Mouse (Mus musculus) MEL (cell line): ENCODE measurements at regions not wholly inside any gene's neighbourhood (a gene's known extent, or its start where the extent isn't known, plus 50 kb on each side); places are given as distances from the start of the nearest gene placed in this dataset.

Experiments
- CHD1 ChIP-seq: IDR thresholded peaks from 2 replicates; pipeline ENCODE4 v1.6.1; 2012; ENCODE audit warnings: low read depth, mild to moderate bottlenecking, inconsistent platforms, low read length, improper control_type of control experiment
- EP300 ChIP-seq, 2 experiments: IDR thresholded peaks; 2 replicates each; pipeline ENCODE4 v1.6.1; 2011; ENCODE audit warnings: improper control_type of control experiment in 2 of 2, low read length in 2 of 2, low read depth in 1 of 2, mild to moderate bottlenecking in 1 of 2
- POLR2A ChIP-seq, 2 experiments: IDR thresholded peaks; 2 replicates each; pipeline ENCODE4 v1.6.1; 2011 to 2012; ENCODE audit warnings: low read length in 2 of 2, mild to moderate bottlenecking in 2 of 2, control low read depth in 1 of 2, improper control_type of control experiment in 1 of 2, low read depth in 1 of 2, moderate library complexity in 1 of 2; ENCODE audit not compliant: control insufficient read depth in 1 of 2, insufficient read depth in 1 of 2, poor library complexity in 1 of 2

DNA sequence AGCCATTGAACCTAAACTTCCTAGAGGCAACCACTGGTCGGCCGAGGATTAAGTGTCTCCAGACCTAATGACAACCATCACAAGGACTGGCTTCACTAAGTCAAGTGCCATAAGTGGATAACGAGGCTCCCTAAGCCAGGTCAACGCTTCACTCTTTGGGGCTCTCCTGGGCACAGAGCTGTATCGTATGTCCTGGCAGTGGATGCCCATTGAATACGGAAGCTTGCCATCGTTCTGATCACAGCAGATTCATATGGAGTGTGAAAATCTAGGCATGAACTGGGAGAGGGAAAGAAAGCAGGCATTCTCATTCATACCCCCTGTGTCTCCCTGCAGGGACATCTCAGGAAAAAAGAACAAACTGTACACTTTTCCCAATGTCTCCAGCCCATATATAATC lies 68.3 kb downstream of the Tmem100 start:
- TF ChIP-seq EP300 (IDR thresholded peaks at IDR 0.05; ENCODE audit: low read depth in 1 of 2, low read length in 2 of 2) (no peak), CHD1 (no peak), POLR2A (IDR thresholded peaks at IDR 0.05; ENCODE audit: control insufficient read depth in 1 of 2, insufficient read depth in 1 of 2, low read depth in 1 of 2, low read length in 2 of 2, poor library complexity in 1 of 2) (no peak)
